Mouse (Mus musculus) A20 (cell line): ENCODE results near the gene Mmaa.

ENCODE experiments used
- DNase-seq: peaks from one replicate; pipeline ENCODE4 v3.0.0-alpha.2; 2011; ENCODE audit warnings: low read depth, low spot score

Gene Mmaa

DNA sequence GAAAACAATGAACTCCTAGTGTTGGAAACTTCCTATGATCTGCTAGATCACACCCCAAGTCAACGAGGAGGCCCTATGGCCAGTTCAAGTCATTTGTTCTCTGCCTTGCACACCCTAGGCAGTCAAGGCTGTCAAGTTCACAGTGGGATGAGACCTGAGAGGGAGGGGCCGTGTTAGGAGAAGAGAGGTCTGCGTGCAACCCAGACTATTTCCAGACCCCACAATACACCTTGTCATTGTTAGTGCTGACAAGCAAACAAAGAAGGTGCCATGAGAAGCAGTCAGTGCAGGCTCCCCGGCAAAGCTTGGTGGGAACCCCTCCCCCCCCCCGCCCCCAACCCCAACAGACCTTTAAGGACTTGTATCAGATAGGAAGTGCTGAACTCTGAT, 72.0 kb downstream of the Mmaa start:
- DNase-seq = no peak

- DNase-seq = no peak
These were observed 72.5 kb downstream of the Mmaa start for GRCm38 (mm10) chr8:79222106-79222751.
